Mouse (Mus musculus): ENCODE measurements around the gene Rapgef2. TPM values are rescaled to one million over a fixed set of nuclear protein-coding genes. Genes with fewer than 3 reads are reported as not detected.

Gene Rapgef2
- polyA plus RNA-seq, 1 experiment = 6.0 TPM

- no peak overlapping the region for H3K4me3 ChIP-seq (replicated peaks; ENCODE audit: control insufficient read depth, low read depth, low read length)
- H3K4me1 ChIP-seq (ENCODE audit: control insufficient read depth, insufficient read depth, low read length) = no peaks in the 10 kb centered on the region
- H3K27ac ChIP-seq (ENCODE audit: control insufficient read depth, insufficient read depth, low read depth, low read length, poor library complexity) = no peak overlapping the region
- WGBS = 37% methylated on average over 4 of the region's 4 CpGs
- TF ChIP-seq CTCF (IDR thresholded peaks at IDR 0.05; ENCODE audit: control insufficient read depth, insufficient read depth, low read length) (no peak), POLR2A (IDR thresholded peaks at IDR 0.05; ENCODE audit: borderline replicate concordance, control insufficient read depth, low read depth, low read length) (no peak)
Observed at GRCm38 (mm10) chr3:79272939-79273338, 13.4 kb downstream of the Rapgef2 start.

DNA sequence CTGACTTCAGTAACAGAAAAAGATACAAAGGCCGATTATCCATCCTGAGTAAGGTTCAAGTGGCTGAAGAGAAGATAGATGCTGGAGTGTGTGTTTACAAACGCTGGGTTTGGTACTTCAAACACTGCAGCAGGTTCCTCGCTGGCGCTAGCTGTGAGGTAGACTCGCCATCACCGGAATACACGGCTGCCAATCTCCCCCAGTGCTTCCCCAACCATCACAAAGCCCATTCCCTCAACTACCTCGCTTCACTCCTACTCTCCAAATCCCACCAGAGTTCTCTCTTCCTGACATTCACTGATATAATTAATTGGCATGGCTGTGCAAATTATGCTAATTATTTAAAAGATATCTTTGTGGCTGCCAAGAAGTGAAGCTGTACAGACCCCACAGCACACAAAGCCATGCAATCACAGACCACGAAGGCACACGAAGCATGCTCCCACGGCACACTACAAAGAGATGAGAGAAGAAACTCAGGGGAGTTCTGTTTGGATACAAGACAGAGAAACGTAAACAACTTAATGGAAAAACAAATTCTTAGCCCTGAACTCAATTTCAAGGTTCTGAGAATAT is 15.2 kb downstream of the Rapgef2 start:
- Histone ChIP-seq H3K27ac (ENCODE audit: control insufficient read depth, insufficient read depth, low read depth, low read length, poor library complexity) (no peak overlapping the region), H3K4me3 (replicated peaks; ENCODE audit: control insufficient read depth, low read depth, low read length) (no peak overlapping the region), H3K4me1 (ENCODE audit: control insufficient read depth, insufficient read depth, low read length) (no peaks in the 10 kb centered on the region)
- WGBS = 81% methylated on average over 12 of the region's 12 CpGs
- TF ChIP-seq CTCF (IDR thresholded peaks at IDR 0.05; ENCODE audit: control insufficient read depth, insufficient read depth, low read length) (no peak), POLR2A (IDR thresholded peaks at IDR 0.05; ENCODE audit: borderline replicate concordance, control insufficient read depth, low read depth, low read length) (no peak)

GRCm38 (mm10) chr3:79269872-79270271 is 16.4 kb downstream of the Rapgef2 start:
- TF ChIP-seq POLR2A (IDR thresholded peaks at IDR 0.05; ENCODE audit: borderline replicate concordance, control insufficient read depth, low read depth, low read length) (no peak), CTCF (IDR thresholded peaks at IDR 0.05; ENCODE audit: control insufficient read depth, insufficient read depth, low read length) (no peak)
- WGBS = 84% methylated on average over 8 of the region's 8 CpGs
- Histone ChIP-seq H3K27ac (ENCODE audit: control insufficient read depth, insufficient read depth, low read depth, low read length, poor library complexity) (no peak overlapping the region), H3K4me3 (replicated peaks; ENCODE audit: control insufficient read depth, low read depth, low read length) (no peak overlapping the region), H3K4me1 (ENCODE audit: control insufficient read depth, insufficient read depth, low read length) (no peaks in the 10 kb centered on the region)

DNA sequence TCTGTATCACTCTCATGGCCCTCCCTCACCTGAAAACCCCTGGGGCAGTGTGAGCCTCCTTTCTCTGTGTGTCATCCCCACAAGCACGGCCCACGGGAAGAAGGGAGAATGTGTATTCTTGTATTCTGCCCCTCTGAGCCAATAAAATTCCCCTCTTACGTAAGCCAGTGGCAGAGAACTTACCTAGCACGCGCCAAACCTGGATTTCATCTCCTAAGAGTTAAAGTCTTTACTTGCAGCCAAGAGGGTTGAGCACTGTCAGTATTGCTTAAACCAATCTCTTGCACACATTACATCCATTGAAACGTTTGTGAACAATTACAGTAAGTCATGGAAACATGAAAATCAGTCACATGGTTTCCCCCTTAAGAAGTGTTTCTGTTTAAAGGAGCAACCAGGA is 19.3 kb downstream of the Rapgef2 start:
- TF ChIP-seq POLR2A (IDR thresholded peaks at IDR 0.05; ENCODE audit: borderline replicate concordance, control insufficient read depth, low read depth, low read length) = no peak
- no peak for TF ChIP-seq CTCF (IDR thresholded peaks at IDR 0.05; ENCODE audit: control insufficient read depth, insufficient read depth, low read length)
- 69% methylated on average over 6 of the region's 6 CpGs for WGBS
- Histone ChIP-seq H3K4me3 (replicated peaks; ENCODE audit: control insufficient read depth, low read depth, low read length) (no peak overlapping the region), H3K4me1 (ENCODE audit: control insufficient read depth, insufficient read depth, low read length) (peaks cover 1% of the 10 kb centered on the region; the same call in 1 of the 2 replicates), H3K27ac (ENCODE audit: control insufficient read depth, insufficient read depth, low read depth, low read length, poor library complexity) (no peak overlapping the region)

- H3K27ac ChIP-seq (ENCODE audit: control insufficient read depth, insufficient read depth, low read depth, low read length, poor library complexity) = no peak overlapping the region
- H3K4me3 ChIP-seq (replicated peaks; ENCODE audit: control insufficient read depth, low read depth, low read length) = no peak overlapping the region
- WGBS = 78% methylated on average over 6 of the region's 6 CpGs
- TF ChIP-seq CTCF (IDR thresholded peaks at IDR 0.05; ENCODE audit: control insufficient read depth, insufficient read depth, low read length) (no peak), POLR2A (IDR thresholded peaks at IDR 0.05; ENCODE audit: borderline replicate concordance, control insufficient read depth, low read depth, low read length) (no peak)
- H3K4me1 ChIP-seq (ENCODE audit: control insufficient read depth, insufficient read depth, low read length) = peaks cover 1% of the 10 kb centered on the region; the same call in 1 of the 2 replicates
Observed at GRCm38 (mm10) chr3:79261816-79262316, 24.5 kb downstream of the Rapgef2 start.

- WGBS = 51% methylated on average over 3 of the region's 3 CpGs
- TF ChIP-seq CTCF (IDR thresholded peaks at IDR 0.05; ENCODE audit: control insufficient read depth, insufficient read depth, low read length) (no peak), POLR2A (IDR thresholded peaks at IDR 0.05; ENCODE audit: borderline replicate concordance, control insufficient read depth, low read depth, low read length) (no peak)
- no peak overlapping the region for H3K4me3 ChIP-seq (replicated peaks; ENCODE audit: control insufficient read depth, low read depth, low read length)
- H3K4me1 ChIP-seq (ENCODE audit: control insufficient read depth, insufficient read depth, low read length) = peaks cover 5% of the 10 kb centered on the region
- no peak overlapping the region for H3K27ac ChIP-seq (ENCODE audit: control insufficient read depth, insufficient read depth, low read depth, low read length, poor library complexity)
Observed at GRCm38 (mm10) chr3:79254023-79254422, 32.3 kb downstream of the Rapgef2 start.

DNA sequence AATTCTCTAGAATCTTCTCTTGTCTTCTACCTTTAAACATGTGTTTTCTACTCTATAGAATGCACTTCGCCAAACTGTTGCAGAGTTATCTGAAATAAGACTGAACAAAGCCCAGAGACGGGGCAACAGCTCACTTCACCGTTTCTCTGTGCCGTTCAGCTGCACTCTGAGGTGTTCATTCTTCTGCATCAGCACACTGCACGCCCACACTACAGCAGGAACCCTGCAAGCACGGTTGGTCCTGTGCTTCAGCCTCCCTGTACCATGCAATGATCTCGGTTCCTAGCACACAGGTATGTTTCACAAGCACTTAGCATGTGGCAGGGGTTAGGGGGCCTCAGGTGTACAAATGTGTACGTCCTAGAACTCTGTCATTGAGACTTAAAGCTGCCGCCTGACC is 32.9 kb downstream of the Rapgef2 start:
- no peak for TF ChIP-seq CTCF (IDR thresholded peaks at IDR 0.05; ENCODE audit: control insufficient read depth, insufficient read depth, low read length)
- no peak for TF ChIP-seq POLR2A (IDR thresholded peaks at IDR 0.05; ENCODE audit: borderline replicate concordance, control insufficient read depth, low read depth, low read length)
- Histone ChIP-seq H3K27ac (ENCODE audit: control insufficient read depth, insufficient read depth, low read depth, low read length, poor library complexity) (peak overlapping the region; percentile 10; the same call in 1 of the 2 replicates), H3K4me1 (ENCODE audit: control insufficient read depth, insufficient read depth, low read length) (peaks cover 5% of the 10 kb centered on the region), H3K4me3 (replicated peaks; ENCODE audit: control insufficient read depth, low read depth, low read length) (no peak overlapping the region)
- 26% methylated on average over 9 of the region's 9 CpGs for WGBS

GRCm38 (mm10) chr3:79252921-79253394 is 33.4 kb downstream of the Rapgef2 start:
- no peak overlapping the region for H3K4me3 ChIP-seq (replicated peaks; ENCODE audit: control insufficient read depth, low read depth, low read length)
- WGBS = 3% methylated on average over 5 of the region's 5 CpGs
- peak overlapping the region; percentile 32; the same call in 1 of the 2 replicates for H3K27ac ChIP-seq (ENCODE audit: control insufficient read depth, insufficient read depth, low read depth, low read length, poor library complexity)
- peaks cover 5% of the 10 kb centered on the region for H3K4me1 ChIP-seq (ENCODE audit: control insufficient read depth, insufficient read depth, low read length)
- TF ChIP-seq CTCF (IDR thresholded peaks at IDR 0.05; ENCODE audit: control insufficient read depth, insufficient read depth, low read length) (no peak), POLR2A (IDR thresholded peaks at IDR 0.05; ENCODE audit: borderline replicate concordance, control insufficient read depth, low read depth, low read length) (no peak)
